Mouse (Mus musculus) bone marrow macrophage, adult 2 months (primary cell): ENCODE results near the gene Bcl2l15.

Source experiments
- CTCF ChIP-seq: IDR thresholded peaks from 2 replicates; pipeline ENCODE4 v1.5.1; 2012; ENCODE audit warnings: low read depth, mild to moderate bottlenecking, low read length, moderate library complexity
- POLR2A ChIP-seq: IDR thresholded peaks from 2 replicates; pipeline ENCODE4 v1.6.1; 2012; ENCODE audit warnings: mild to moderate bottlenecking, low read depth, low read length, borderline replicate concordance

GRCm38 (mm10) chr3:103852565-103853299, 20.3 kb downstream of the Bcl2l15 start:
- no peak for TF ChIP-seq POLR2A
- TF ChIP-seq CTCF, result no peak
